Mouse (Mus musculus): ENCODE data around the gene Bag1.
"Not testable (repeated sequence)": the region's sequence is repeated elsewhere in the genome, so short reads cannot be mapped to it uniquely, and the experiment has no call there.

The Bag1 gene

DNA sequence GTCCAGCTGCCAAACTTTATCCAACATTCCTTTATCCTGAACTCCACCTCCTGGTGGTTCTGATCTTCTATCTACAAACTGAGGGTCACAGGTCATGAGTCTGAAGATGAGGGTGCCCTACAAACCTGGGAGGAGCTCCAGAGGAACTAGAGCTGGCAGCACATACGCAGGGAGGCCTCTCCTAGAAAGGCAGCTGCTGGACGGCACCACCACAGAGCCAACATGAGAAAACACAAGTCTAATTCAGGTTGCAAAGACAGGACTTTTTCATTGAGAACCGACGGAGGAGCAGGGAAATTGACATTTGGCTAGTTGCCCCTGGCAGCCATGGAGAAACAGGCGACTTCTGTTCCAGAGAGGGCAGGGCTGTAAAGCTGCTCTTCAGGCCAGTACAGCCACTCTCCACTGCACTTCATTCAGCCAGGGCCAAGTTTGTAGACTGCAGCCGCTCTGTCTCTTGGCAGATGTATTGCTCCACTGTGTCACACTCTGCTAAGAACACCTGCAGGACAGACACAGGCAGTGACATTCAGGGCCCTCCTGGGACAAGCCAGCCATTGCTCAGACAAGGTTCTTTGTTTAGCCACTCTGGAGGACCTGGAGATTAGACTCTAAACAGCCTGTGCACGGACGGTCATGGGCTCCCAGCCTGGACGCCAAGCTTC is 11.8 kb downstream of the Bag1 start:
- no peak for DNase-seq (ENCODE audit: low spot score)

GRCm38 (mm10) chr4:40934369-40934768 is 13.7 kb downstream of the Bag1 start:
- not testable (repeated sequence) for DNase-seq (ENCODE audit: low spot score)

DNA sequence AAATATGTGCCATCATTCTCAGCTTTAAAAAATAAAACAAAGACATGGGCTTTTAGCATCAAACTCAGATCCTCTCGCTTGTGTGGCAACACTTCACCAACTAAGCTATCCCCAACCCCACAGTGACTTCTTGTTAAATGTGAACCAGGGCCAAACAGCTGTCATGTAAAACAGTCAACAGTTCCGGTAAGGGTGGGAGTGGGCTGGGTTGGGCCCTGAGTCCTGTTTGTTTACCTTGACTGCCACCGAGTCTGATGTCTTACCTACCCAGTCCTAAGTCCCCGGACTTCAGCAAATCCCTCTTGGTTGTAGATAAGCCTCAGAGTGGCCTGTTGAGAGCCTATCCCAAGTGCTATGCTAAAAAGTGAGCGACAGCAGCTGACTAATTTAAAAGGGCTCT is 14.4 kb downstream of the Bag1 start:
- no peak for DNase-seq (ENCODE audit: low spot score)

DNA sequence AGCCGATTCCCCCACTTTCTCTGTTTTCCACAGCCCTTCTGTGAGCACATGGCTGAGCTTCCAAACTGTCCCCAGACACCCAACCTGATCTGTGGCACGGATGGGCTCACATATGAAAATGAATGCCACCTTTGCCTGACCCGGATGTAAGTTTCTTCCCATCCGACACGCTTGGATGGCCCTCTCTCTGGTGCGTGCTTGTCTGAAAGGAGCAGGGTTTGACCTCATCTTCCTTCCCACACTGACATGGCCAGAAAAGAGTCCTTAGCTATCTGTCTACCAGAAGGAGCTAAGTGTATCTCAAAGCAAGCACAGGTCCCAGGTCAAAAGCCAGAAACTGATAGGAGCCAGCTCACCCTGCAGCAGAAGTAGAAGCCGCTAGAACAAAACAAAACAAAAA is 19.0 kb downstream of the Bag1 start:
- no peak for DNase-seq (ENCODE audit: low spot score)

- DNase-seq (ENCODE audit: low spot score), result no peak
These were observed 22.5 kb downstream of the Bag1 start for GRCm38 (mm10) chr4:40925568-40925967.

GRCm38 (mm10) chr4:40923087-40923651 is 24.9 kb downstream of the Bag1 start:
- no peak for DNase-seq (ENCODE audit: low spot score)

- DNase-seq (ENCODE audit: low spot score), result no peak
These were observed 26.8 kb downstream of the Bag1 start for GRCm38 (mm10) chr4:40921288-40921687.

DNA sequence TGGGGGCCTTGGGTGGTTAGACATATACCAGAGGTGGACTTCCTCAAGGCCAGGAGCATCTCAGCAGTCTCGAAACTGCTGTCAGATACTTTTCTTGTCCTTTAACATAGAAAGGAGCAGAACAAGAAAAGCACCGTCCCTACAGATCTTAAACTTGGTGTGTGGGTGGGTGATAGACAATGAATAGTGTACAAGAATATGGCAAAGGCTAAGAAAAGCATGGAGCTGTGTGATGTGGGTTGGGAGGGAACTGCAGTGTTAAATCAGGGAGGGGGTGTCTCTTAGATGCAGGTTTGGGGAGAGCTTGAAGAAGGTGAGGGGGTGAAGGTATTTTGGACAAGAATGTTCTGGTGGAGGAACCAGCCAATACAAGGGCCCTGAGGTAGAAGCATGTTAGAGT is 27.5 kb downstream of the Bag1 start:
- DNase-seq (ENCODE audit: low spot score), result no peak

DNA sequence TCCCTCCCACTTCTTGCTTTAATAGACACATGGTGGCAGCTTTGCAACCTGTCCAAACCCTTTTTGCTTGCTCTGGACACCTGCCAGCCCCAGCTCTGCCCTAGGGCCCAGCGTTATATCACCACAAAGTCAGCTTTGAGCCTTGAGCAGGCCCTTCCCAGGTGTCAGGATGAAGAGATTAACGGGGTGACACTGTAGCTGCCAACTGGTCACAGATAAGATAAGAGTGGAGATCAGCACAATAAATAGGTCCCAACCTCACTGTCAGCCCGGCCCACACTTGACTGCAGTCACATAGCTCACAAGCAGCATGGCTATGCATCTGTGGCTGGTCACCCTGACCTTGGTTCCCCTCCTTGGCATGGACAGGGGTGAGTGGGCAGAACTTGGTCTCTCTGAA is 28.3 kb downstream of the Bag1 start, which contains the start of gene Spink4:
Gene Spink4 (plus strand): TSS at position 268 of the 400 bp plus-strand sequence.
- DNase-seq (ENCODE audit: low spot score), result no peak

GRCm38 (mm10) chr4:40916592-40917155 is 31.4 kb downstream of the Bag1 start:
- no peak for DNase-seq (ENCODE audit: low spot score)

- DNase-seq (ENCODE audit: low spot score), result no peak
These were observed 32.1 kb downstream of the Bag1 start for GRCm38 (mm10) chr4:40915947-40916346.

GRCm38 (mm10) chr4:40914287-40914867 is 33.7 kb downstream of the Bag1 start:
- DNase-seq (ENCODE audit: low spot score), result no peak

- peak; percentile 54 for DNase-seq (ENCODE audit: low spot score)
These were observed 39.7 kb downstream of the Bag1 start for GRCm38 (mm10) chr4:40908261-40908969.

DNA sequence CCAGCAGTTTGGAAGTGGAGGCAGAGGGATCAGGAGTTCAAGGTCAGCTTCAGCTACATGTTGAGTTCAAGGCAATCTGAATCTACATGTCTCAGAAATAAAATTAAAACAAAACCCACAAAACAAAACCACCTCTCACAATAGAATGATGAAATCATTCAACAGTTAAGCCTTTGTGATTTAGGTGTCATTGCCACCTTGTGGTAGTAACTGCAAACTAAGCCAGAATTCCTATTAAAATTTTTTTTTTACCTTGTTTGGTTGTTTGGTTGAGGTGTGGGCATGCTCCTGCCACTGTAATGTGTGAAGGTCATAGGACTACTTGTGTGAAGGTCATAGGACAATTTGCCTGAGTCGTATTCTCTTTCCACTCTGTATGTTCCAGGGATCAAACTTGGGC is 41.8 kb downstream of the Bag1 start:
- DNase-seq (ENCODE audit: low spot score), result peak; percentile 70

DNA sequence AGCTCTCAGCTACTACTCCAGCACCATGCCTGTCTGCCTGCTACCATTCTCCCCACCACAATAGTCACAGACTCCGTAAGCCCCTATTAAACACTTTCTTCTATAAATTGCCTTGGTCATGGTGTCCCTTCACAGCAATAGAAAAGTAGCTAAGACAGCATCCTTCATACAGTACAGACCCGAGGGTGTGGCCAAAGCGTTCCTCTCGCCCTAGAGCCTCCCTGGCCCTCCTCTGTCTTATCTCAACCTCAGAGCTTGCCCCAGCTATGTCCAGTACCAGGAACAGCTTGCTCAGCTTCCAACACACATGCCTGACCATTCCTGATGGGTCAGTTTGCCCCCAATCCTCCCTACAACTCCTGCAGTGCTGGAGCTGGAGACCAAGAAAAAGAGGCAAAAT is 47.5 kb downstream of the Bag1 start:
- DNase-seq (ENCODE audit: low spot score), result no peak

GRCm38 (mm10) chr4:40900071-40900470 is 48.0 kb downstream of the Bag1 start:
- DNase-seq (ENCODE audit: low spot score), result no peak

DNA sequence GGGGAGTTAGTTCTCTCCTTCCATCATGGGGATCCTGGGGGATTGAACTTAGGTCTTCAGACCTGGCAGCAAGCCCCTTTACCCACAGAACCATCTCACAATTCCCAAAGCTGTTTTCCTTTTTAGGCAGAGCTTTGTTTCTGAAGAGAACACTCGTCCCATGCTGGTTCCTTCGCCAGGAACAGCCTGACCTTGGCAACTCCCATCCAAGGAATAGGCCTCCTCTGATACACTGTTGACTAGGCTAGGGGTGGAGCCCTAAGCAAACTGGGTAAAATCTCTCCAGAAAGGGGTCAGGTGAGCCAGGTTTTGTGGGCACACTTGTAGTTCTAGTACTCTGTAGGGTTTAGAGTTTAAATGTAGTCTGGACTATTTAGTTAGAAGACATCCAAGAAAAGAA is 48.8 kb downstream of the Bag1 start:
- no peak for DNase-seq (ENCODE audit: low spot score)

DNA sequence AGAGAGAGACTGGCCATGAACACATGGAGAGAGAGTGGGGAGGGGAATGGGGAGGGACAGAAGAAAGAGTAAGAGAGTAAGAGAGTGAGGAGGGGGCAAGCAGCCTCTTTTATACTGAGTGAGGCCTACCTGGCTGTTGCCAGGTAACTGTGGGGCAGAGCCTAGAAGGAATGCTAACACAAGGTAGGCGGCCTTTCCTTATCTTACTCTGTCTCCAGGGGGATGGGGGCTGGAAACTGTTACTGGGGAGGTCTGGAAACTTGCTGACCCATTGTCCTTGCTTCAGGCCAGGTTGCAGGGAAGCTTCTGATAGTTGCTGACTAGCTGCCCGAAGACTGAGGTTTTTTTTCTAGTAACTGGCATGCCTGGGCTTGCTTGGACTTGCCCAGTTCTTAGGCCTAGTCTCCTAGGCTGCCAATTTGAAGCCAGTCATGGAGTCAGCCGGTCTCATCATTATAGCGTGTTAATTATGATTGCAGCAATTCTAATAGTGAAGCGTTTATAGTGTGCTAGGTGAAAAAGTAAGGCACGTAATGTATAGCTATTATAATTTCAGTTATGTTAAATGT is 49.5 kb downstream of the Bag1 start:
- DNase-seq (ENCODE audit: low spot score), result no peak

GRCm38 (mm10) chr4:40895646-40896045 is 52.4 kb downstream of the Bag1 start:
- no peak for DNase-seq (ENCODE audit: low spot score)

- DNase-seq (ENCODE audit: low spot score), result no peak
These were observed 53.0 kb downstream of the Bag1 start for GRCm38 (mm10) chr4:40895118-40895517.

DNA sequence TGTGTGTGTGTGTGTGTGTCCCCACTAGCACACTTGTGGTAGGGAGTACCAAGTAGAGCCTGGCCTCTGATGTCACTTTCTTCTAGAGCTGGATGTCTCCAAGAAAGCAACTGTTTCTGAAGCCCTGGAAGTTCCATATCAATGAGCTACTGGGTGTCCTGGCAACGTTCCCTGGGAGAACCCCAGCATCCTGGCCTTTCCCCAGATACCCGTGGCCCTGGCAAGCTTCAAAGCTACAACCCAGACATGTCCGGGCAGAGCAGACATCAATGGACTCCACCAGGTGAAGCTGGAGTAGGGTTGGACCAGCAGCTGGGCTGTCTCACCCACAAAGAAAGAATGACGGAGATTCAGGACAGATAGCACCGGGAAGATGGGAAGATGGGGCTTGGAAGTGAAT is 56.9 kb downstream of the Bag1 start:
- DNase-seq (ENCODE audit: low spot score), result no peak

DNA sequence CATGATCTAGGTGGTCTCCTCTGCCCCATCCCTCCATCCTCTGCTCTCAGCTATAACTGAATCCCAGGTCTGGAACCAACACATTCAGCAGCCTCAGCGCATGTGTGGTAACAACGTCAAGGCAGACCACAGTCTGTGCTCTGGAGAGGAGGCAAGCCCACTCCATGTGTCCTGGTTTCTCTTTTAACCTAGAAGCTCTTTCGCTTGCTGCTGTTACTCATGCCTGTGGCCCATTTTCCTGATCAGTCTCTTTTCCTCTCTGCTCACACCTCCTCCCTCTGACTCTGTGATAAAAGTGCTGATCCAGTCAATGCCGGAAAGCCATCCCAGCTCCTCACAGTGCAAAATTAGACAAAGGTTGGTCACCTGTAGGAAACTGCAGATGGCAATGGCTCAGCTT is 58.1 kb downstream of the Bag1 start:
- DNase-seq (ENCODE audit: low spot score), result no peak

Measured in MN1 (cell line).